Mouse (Mus musculus): ENCODE data around the gene Reep1. TPM values are rescaled to one million over a fixed set of nuclear protein-coding genes. Genes with fewer than 3 reads are reported as not detected.

Gene Reep1
- polyA plus RNA-seq, 1 experiment from 2014 or later: 20.8 TPM

DNA sequence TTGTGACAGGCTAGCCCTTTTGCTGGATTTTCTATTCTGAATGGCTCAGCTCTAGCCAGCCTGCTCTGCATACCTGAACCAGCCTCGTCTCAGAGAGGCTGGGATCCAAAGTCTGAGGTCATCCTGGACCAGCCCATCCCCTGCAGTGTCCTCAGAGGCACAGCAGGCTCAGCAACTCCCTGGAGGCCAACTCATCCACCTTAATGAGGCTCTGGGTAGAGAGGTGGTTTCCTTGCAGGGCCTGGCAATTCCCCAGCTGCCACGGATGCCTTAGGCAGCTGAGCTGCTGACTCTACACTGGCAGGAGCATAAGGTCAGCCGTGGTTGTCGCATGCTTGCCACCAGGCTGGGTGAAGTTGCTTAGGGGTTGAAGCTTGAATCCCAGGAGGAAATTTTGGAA is 16.2 kb downstream of the Reep1 start:
- Histone ChIP-seq H3K4me2 (no peak overlapping the region), H3K27me3 (ENCODE audit: control insufficient read depth, insufficient read depth, low read length) (no peaks in the 10 kb centered on the region), H3K36me3 (ENCODE audit: control insufficient read depth, insufficient read depth, low read length) (no peaks in the 10 kb centered on the region), H3K9me3 (replicated peaks; ENCODE audit: control insufficient read depth, low read length) (no peaks in the 10 kb centered on the region), H3K4me1 (ENCODE audit: control insufficient read depth, insufficient read depth, low read length) (0 out of 2 replicates have a peak, but pooled peaks cover 3% of the 10 kb centered on the region), H3K4me3 (ENCODE audit: low read depth, low read length) (no peak overlapping the region), H3K27ac (ENCODE audit: low read depth, low read length) (no peak overlapping the region), H3K9ac (ENCODE audit: low read depth, low read length) (no peak overlapping the region)
- WGBS (ENCODE audit: insufficient replicate concordance): 49% methylated on average over 4 of the region's 4 CpGs
- 0 out of 2 replicates have a peak, but pooled peaks have one; percentile 18 for ATAC-seq (replicated peaks; ENCODE audit: insufficient number of reproducible peaks, low FRiP score, low TSS enrichment)

DNA sequence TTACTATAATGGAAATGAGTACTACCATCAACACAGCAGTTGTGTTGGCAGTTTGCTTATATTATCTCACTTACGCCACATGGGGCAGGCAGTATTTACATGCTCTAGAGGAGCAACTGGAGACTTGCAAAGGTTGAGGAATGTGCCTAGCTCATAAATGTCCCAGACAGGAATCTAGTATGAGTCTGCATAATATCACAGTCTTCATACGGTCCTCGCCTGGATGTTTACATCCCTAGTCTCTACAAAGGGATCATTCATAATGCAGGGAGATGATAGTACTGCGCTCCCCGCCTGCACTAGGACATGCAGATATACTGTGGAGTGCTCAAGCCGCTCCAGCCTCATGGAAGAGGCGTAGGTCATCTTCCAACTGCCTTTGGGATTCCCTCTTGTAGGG is 19.3 kb downstream of the Reep1 start:
- Histone ChIP-seq H3K4me2 (no peak overlapping the region), H3K4me1 (ENCODE audit: control insufficient read depth, insufficient read depth, low read length) (0 out of 2 replicates have a peak, but pooled peaks cover 3% of the 10 kb centered on the region), H3K36me3 (ENCODE audit: control insufficient read depth, insufficient read depth, low read length) (no peaks in the 10 kb centered on the region), H3K9me3 (replicated peaks; ENCODE audit: control insufficient read depth, low read length) (no peaks in the 10 kb centered on the region), H3K27ac (ENCODE audit: low read depth, low read length) (no peak overlapping the region), H3K4me3 (ENCODE audit: low read depth, low read length) (no peak overlapping the region), H3K9ac (ENCODE audit: low read depth, low read length) (no peak overlapping the region), H3K27me3 (ENCODE audit: control insufficient read depth, insufficient read depth, low read length) (no peaks in the 10 kb centered on the region)
- ATAC-seq (replicated peaks; ENCODE audit: insufficient number of reproducible peaks, low FRiP score, low TSS enrichment): no peak
- 71% methylated on average over 7 of the region's 7 CpGs for WGBS (ENCODE audit: insufficient replicate concordance)

- H3K27me3 ChIP-seq (ENCODE audit: control insufficient read depth, insufficient read depth, low read length): no peaks in the 10 kb centered on the region
- WGBS (ENCODE audit: insufficient replicate concordance): 82% methylated on average over 3 of the region's 3 CpGs
- no peak for ATAC-seq (replicated peaks; ENCODE audit: insufficient number of reproducible peaks, low FRiP score, low TSS enrichment)
Observed at GRCm38 (mm10) chr6:71728306-71728705, 20.9 kb downstream of the Reep1 start.

DNA sequence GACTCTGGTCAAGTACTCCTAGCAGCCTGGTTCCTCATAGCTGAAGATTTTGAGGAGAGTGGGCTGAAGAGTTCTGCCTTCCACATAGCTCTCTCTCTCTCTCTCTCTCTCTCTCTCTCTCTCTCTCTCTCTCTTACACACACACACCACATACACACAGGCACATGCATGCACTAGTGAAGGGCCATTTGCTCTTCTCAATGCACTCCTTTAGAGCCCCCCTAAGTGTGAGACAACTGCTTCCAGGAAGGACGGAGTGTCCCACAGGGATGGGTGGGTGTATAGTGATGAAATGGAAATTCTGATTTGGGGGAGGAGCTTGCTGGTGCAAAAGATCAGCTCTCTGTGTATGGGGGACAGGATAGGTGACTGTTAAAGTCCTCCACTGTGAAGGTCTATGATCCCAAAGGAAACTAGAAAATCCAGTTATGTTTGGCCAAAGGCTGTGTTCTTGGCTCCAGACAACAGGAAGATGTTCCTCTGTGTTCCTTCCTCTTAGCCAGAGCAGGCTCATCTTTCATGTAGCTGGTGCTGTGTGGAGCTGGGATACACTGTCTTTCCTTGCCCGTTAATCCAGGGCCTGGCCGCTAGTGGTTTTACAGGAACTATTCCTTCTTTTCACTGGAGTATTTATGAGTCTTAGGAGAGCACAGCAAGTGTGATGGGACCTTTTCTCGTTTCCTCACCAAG is 27.7 kb downstream of the Reep1 start:
- 61% methylated on average over 4 of the region's 4 CpGs for WGBS (ENCODE audit: insufficient replicate concordance)
- Histone ChIP-seq H3K27me3 (ENCODE audit: control insufficient read depth, insufficient read depth, low read length) (no peaks in the 10 kb centered on the region), H3K9ac (ENCODE audit: low read depth, low read length) (no peak overlapping the region), H3K9me3 (replicated peaks; ENCODE audit: control insufficient read depth, low read length) (no peaks in the 10 kb centered on the region), H3K4me1 (ENCODE audit: control insufficient read depth, insufficient read depth, low read length) (peaks cover 19% of the 10 kb centered on the region), H3K27ac (ENCODE audit: low read depth, low read length) (peak overlapping the region; percentile 7; the same call in 1 of the 2 replicates), H3K4me2 (no peak overlapping the region), H3K36me3 (ENCODE audit: control insufficient read depth, insufficient read depth, low read length) (no peaks in the 10 kb centered on the region), H3K4me3 (ENCODE audit: low read depth, low read length) (no peak overlapping the region)
- ATAC-seq (replicated peaks; ENCODE audit: insufficient number of reproducible peaks, low FRiP score, low TSS enrichment): no peak

More at GRCm38 (mm10) chr6:71728306-71728705, 20.9 kb downstream of the Reep1 start:
- Histone ChIP-seq H3K4me2 (no peak overlapping the region), H3K27ac (ENCODE audit: low read depth, low read length) (no peak overlapping the region), H3K4me3 (ENCODE audit: low read depth, low read length) (no peak overlapping the region), H3K36me3 (ENCODE audit: control insufficient read depth, insufficient read depth, low read length) (no peaks in the 10 kb centered on the region), H3K9me3 (replicated peaks; ENCODE audit: control insufficient read depth, low read length) (no peaks in the 10 kb centered on the region), H3K4me1 (ENCODE audit: control insufficient read depth, insufficient read depth, low read length) (0 out of 2 replicates have a peak, but pooled peaks cover 3% of the 10 kb centered on the region), H3K9ac (ENCODE audit: low read depth, low read length) (no peak overlapping the region)

DNA sequence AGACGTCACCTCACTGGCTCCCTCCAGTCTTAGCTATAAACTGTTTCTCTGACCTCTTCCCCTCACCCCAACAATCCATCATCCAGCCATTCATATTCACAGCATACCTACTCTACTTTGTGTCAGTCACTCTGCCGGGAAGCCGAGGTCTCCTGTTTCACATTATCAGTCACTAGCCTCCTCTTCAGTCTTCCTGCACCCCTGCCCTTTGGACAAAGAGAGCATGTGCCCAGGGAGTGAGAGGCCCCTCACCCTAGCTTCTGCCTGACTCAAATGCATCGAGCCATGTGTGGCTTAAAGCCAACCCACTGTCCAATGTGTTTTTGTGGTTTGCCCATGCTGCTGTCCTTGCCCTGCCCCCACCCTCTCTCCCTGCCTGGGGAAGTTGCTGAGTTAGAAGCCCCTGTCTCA is 28.2 kb downstream of the Reep1 start:
- 18% methylated on average over 4 of the region's 4 CpGs for WGBS (ENCODE audit: insufficient replicate concordance)
- Histone ChIP-seq H3K4me3 (ENCODE audit: low read depth, low read length) (no peak overlapping the region), H3K36me3 (ENCODE audit: control insufficient read depth, insufficient read depth, low read length) (no peaks in the 10 kb centered on the region), H3K4me1 (ENCODE audit: control insufficient read depth, insufficient read depth, low read length) (peaks cover 19% of the 10 kb centered on the region), H3K4me2 (no peak overlapping the region), H3K9ac (ENCODE audit: low read depth, low read length) (no peak overlapping the region), H3K9me3 (replicated peaks; ENCODE audit: control insufficient read depth, low read length) (no peaks in the 10 kb centered on the region), H3K27ac (ENCODE audit: low read depth, low read length) (peak overlapping the region; percentile 7; the same call in 1 of the 2 replicates), H3K27me3 (ENCODE audit: control insufficient read depth, insufficient read depth, low read length) (no peaks in the 10 kb centered on the region)
- 0 out of 2 replicates have a peak, but pooled peaks have one; percentile 14 for ATAC-seq (replicated peaks; ENCODE audit: insufficient number of reproducible peaks, low FRiP score, low TSS enrichment)

GRCm38 (mm10) chr6:71736101-71736500 is 28.7 kb downstream of the Reep1 start:
- Histone ChIP-seq H3K9ac (ENCODE audit: low read depth, low read length) (no peak overlapping the region), H3K27ac (ENCODE audit: low read depth, low read length) (peak overlapping the region; percentile 7; the same call in 1 of the 2 replicates), H3K4me3 (ENCODE audit: low read depth, low read length) (no peak overlapping the region), H3K36me3 (ENCODE audit: control insufficient read depth, insufficient read depth, low read length) (no peaks in the 10 kb centered on the region), H3K27me3 (ENCODE audit: control insufficient read depth, insufficient read depth, low read length) (no peaks in the 10 kb centered on the region), H3K9me3 (replicated peaks; ENCODE audit: control insufficient read depth, low read length) (no peaks in the 10 kb centered on the region), H3K4me2 (no peak overlapping the region), H3K4me1 (ENCODE audit: control insufficient read depth, insufficient read depth, low read length) (peaks cover 22% of the 10 kb centered on the region)
- WGBS (ENCODE audit: insufficient replicate concordance): 85% methylated on average over 5 of the region's 5 CpGs
- ATAC-seq (replicated peaks; ENCODE audit: insufficient number of reproducible peaks, low FRiP score, low TSS enrichment): no peak

DNA sequence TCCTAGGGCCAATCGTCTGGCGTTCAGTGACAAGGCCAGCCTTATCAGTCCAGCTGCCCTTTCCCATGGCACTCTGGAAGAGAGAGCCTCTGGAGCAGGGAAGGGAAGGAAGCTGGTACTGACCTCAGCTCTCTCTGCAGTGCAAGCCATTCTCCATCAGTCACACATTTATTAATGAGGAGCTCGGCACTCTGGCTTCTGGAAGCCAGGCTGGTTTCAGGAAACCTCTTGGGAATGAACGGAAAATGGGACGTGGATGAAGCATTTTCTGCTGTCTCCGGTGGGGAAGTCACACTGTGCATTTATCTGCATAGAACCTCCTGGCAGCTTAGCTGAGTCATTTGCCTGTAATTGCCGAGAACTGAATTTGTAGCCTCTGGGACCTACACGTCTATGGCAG is 29.8 kb downstream of the Reep1 start:
- H3K4me2 ChIP-seq: no peak overlapping the region
- H3K27ac ChIP-seq (ENCODE audit: low read depth, low read length): no peak overlapping the region
- H3K36me3 ChIP-seq (ENCODE audit: control insufficient read depth, insufficient read depth, low read length): no peaks in the 10 kb centered on the region
- WGBS (ENCODE audit: insufficient replicate concordance): 49% methylated on average over 8 of the region's 8 CpGs
- no peaks in the 10 kb centered on the region for H3K27me3 ChIP-seq (ENCODE audit: control insufficient read depth, insufficient read depth, low read length)
- H3K4me1 ChIP-seq (ENCODE audit: control insufficient read depth, insufficient read depth, low read length): peaks cover 22% of the 10 kb centered on the region
- no peak for ATAC-seq (replicated peaks; ENCODE audit: insufficient number of reproducible peaks, low FRiP score, low TSS enrichment)
- H3K9me3 ChIP-seq (replicated peaks; ENCODE audit: control insufficient read depth, low read length): no peaks in the 10 kb centered on the region
- no peak overlapping the region for H3K4me3 ChIP-seq (ENCODE audit: low read depth, low read length)
- H3K9ac ChIP-seq (ENCODE audit: low read depth, low read length): no peak overlapping the region

DNA sequence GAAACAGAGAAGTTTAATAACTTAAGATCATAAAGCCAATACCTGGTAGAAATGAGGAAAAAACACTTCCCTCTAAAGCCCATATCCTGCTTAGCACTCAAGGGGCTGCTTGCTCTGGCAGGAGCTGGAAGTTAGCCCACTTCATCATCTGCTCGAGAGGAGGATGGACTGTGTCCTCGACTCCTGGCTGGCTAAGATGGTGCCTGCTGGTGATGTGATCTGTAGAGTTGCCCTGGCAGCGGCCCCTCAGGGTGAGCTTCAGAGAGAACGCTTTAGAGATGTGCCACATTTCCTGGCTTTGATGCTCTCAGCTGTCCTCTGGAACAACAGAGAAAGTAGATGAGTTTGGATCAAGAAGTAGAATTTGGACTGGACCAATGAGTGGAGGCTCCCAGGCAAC is 31.2 kb downstream of the Reep1 start:
- 66% methylated on average over 4 of the region's 4 CpGs for whole genome bisulfite sequencing (ENCODE audit: insufficient replicate concordance)
- H3K27ac ChIP-seq (ENCODE audit: low read depth, low read length): no peak overlapping the region

GRCm38 (mm10) chr6:71740921-71741320 is 33.6 kb downstream of the Reep1 start:
- ATAC-seq (replicated peaks; ENCODE audit: insufficient number of reproducible peaks, low FRiP score, low TSS enrichment): no peak
- H3K9me3 ChIP-seq (replicated peaks; ENCODE audit: control insufficient read depth, low read length): no peaks in the 10 kb centered on the region
- no peaks in the 10 kb centered on the region for H3K27me3 ChIP-seq (ENCODE audit: control insufficient read depth, insufficient read depth, low read length)
- H3K4me2 ChIP-seq: no peak overlapping the region
- H3K27ac ChIP-seq (ENCODE audit: low read depth, low read length): no peak overlapping the region
- H3K9ac ChIP-seq (ENCODE audit: low read depth, low read length): no peak overlapping the region
- H3K4me3 ChIP-seq (ENCODE audit: low read depth, low read length): no peak overlapping the region
- H3K4me1 ChIP-seq (ENCODE audit: control insufficient read depth, insufficient read depth, low read length): peaks cover 13% of the 10 kb centered on the region
- H3K36me3 ChIP-seq (ENCODE audit: control insufficient read depth, insufficient read depth, low read length): no peaks in the 10 kb centered on the region
- WGBS (ENCODE audit: insufficient replicate concordance): 66% methylated on average over 13 of the region's 13 CpGs

More for the DNA sequence above, 31.2 kb downstream of the Reep1 start:
- Histone ChIP-seq H3K9me3 (replicated peaks; ENCODE audit: control insufficient read depth, low read length) (no peaks in the 10 kb centered on the region), H3K36me3 (ENCODE audit: control insufficient read depth, insufficient read depth, low read length) (no peaks in the 10 kb centered on the region), H3K27me3 (ENCODE audit: control insufficient read depth, insufficient read depth, low read length) (no peaks in the 10 kb centered on the region), H3K4me1 (ENCODE audit: control insufficient read depth, insufficient read depth, low read length) (peaks cover 22% of the 10 kb centered on the region), H3K4me3 (ENCODE audit: low read depth, low read length) (no peak overlapping the region), H3K9ac (ENCODE audit: low read depth, low read length) (no peak overlapping the region), H3K4me2 (no peak overlapping the region)
- ATAC-seq (replicated peaks; ENCODE audit: insufficient number of reproducible peaks, low FRiP score, low TSS enrichment): no peak
